Mouse (Mus musculus) layer of hippocampus, postnatal 36 days (tissue): ENCODE results near the gene Maip1. TPM values are rescaled to one million over a fixed set of nuclear protein-coding genes. Genes with fewer than 3 reads are reported as not detected.

ENCODE experiments used
- DNase-seq, 2 experiments: peaks; one replicate each; pipeline ENCODE4 v3.0.0; 2022
- total RNA-seq, 2 experiments: library from RNA; stranded (reverse); gene quantifications; 2 replicates each; pipeline ENCODE4 v1.2.3; 2021

Maip1 gene
- total RNA-seq, 2 experiments from 2014 or later = 11.1 to 11.4 TPM

- peak; percentile 87 to 89 for DNase-seq
Observed at GRCm38 (mm10) chr1:57428368-57429308, 22.5 kb downstream of the Maip1 start.

- no peak for DNase-seq
Observed at GRCm38 (mm10) chr1:57429786-57430483, 23.8 kb downstream of the Maip1 start.

- DNase-seq = no peak
Observed at GRCm38 (mm10) chr1:57433141-57433540, 27.0 kb downstream of the Maip1 start.

GRCm38 (mm10) chr1:57436408-57436807, 30.3 kb downstream of the Maip1 start:
- no peak for DNase-seq

- DNase-seq = no peak
Observed at GRCm38 (mm10) chr1:57436954-57437353, 30.8 kb downstream of the Maip1 start.

- no peak for DNase-seq
Observed at GRCm38 (mm10) chr1:57439026-57439425, 32.9 kb downstream of the Maip1 start.

- no peak for DNase-seq
Observed at GRCm38 (mm10) chr1:57440771-57441170, 34.6 kb downstream of the Maip1 start.

GRCm38 (mm10) chr1:57445679-57446078, 39.6 kb downstream of the Maip1 start:
- no peak for DNase-seq

GRCm38 (mm10) chr1:57450241-57450640, 44.1 kb downstream of the Maip1 start:
- DNase-seq = no peak

- DNase-seq = no peak
Observed at GRCm38 (mm10) chr1:57460305-57460940, 54.3 kb downstream of the Maip1 start.

Other genes with a start within 250 kb of the Maip1 start
- 10 to 100 TPM; 25.0 to 26.7 TPM for gene 1700066M21Rik, start 28.7 kb upstream of the Maip1 start, total RNA-seq
- 10 to 100 TPM; 22.4 to 22.7 TPM for gene Tyw5, start 773 bp downstream of the Maip1 start, total RNA-seq